Mouse (Mus musculus): ENCODE results near the gene C530025M09Rik. TPM values are rescaled to one million over a fixed set of nuclear protein-coding genes. Genes with fewer than 3 reads are reported as not detected.

Gene C530025M09Rik
- polyA plus RNA-seq (2015; fragmentation: Nextera tagmentation; extraction: Ambion mirVana): not detected in 2 replicates

GRCm38 (mm10) chr2:149830536-149831458, at the start of gene C530025M09Rik:
Gene C530025M09Rik (minus strand): TSS chr2:149831213.
- Histone ChIP-seq H3K36me3 (ENCODE audit: control insufficient read depth, insufficient read depth) (no peaks in the 10 kb centered on the region), H3K27me3 (ENCODE audit: control insufficient read depth, insufficient read depth, low read depth, low read length) (peaks cover 33% of the 10 kb centered on the region), H3K9me3 (replicated peaks; ENCODE audit: control insufficient read depth, low read length) (no peaks in the 10 kb centered on the region), H3K9ac (ENCODE audit: low read depth, low read length) (no peak within 1 kb of the TSS), H3K4me2 (ENCODE audit: low read depth, low read length) (peak within 1 kb of the TSS; percentile 8; the same call in 1 of the 2 replicates), H3K4me3 (ENCODE audit: low read depth, low read length) (peak within 1 kb of the TSS; percentile 5; the same call in 1 of the 2 replicates), H3K4me1 (ENCODE audit: control insufficient read depth, low read depth, low read length) (no peaks in the 10 kb centered on the region), H3K27ac (ENCODE audit: low read length) (no peak within 1 kb of the TSS)
- under 1% methylated on average over 78 of the region's 82 CpGs for whole genome bisulfite sequencing (ENCODE audit: insufficient replicate concordance)
- no peak for ATAC-seq (ENCODE audit: low read depth)

- ATAC-seq (ENCODE audit: low read depth): no peak
- WGBS (ENCODE audit: insufficient replicate concordance): 24% methylated on average over 2 of the region's 2 CpGs
Measured at GRCm38 (mm10) chr2:149877954-149878353, 46.9 kb upstream of the C530025M09Rik start.

GRCm38 (mm10) chr2:149873346-149873745, 42.3 kb upstream of the C530025M09Rik start:
- Histone ChIP-seq H3K27ac (ENCODE audit: low read length) (no peak overlapping the region), H3K27me3 (ENCODE audit: control insufficient read depth, insufficient read depth, low read depth, low read length) (no peaks in the 10 kb centered on the region), H3K4me2 (ENCODE audit: low read depth, low read length) (no peak overlapping the region), H3K4me1 (ENCODE audit: control insufficient read depth, low read depth, low read length) (no peaks in the 10 kb centered on the region), H3K36me3 (ENCODE audit: control insufficient read depth, insufficient read depth) (no peaks in the 10 kb centered on the region), H3K4me3 (ENCODE audit: low read depth, low read length) (no peak overlapping the region), H3K9me3 (replicated peaks; ENCODE audit: control insufficient read depth, low read length) (no peaks in the 10 kb centered on the region), H3K9ac (ENCODE audit: low read depth, low read length) (no peak overlapping the region)
- WGBS (ENCODE audit: insufficient replicate concordance): 55% methylated on average over 3 of the region's 3 CpGs
- ATAC-seq (ENCODE audit: low read depth): no peak

More at GRCm38 (mm10) chr2:149877954-149878353, 46.9 kb upstream of the C530025M09Rik start:
- no peaks in the 10 kb centered on the region for H3K36me3 ChIP-seq (ENCODE audit: control insufficient read depth, insufficient read depth)
- H3K27me3 ChIP-seq (ENCODE audit: control insufficient read depth, insufficient read depth, low read depth, low read length): no peaks in the 10 kb centered on the region
- H3K27ac ChIP-seq (ENCODE audit: low read length): no peak overlapping the region
- no peaks in the 10 kb centered on the region for H3K4me1 ChIP-seq (ENCODE audit: control insufficient read depth, low read depth, low read length)
- H3K9ac ChIP-seq (ENCODE audit: low read depth, low read length): no peak overlapping the region
- no peaks in the 10 kb centered on the region for H3K9me3 ChIP-seq (replicated peaks; ENCODE audit: control insufficient read depth, low read length)
- no peak overlapping the region for H3K4me2 ChIP-seq (ENCODE audit: low read depth, low read length)
- no peak overlapping the region for H3K4me3 ChIP-seq (ENCODE audit: low read depth, low read length)

GRCm38 (mm10) chr2:149872496-149872895, 41.5 kb upstream of the C530025M09Rik start:
- Histone ChIP-seq H3K36me3 (ENCODE audit: control insufficient read depth, insufficient read depth) (no peaks in the 10 kb centered on the region), H3K27me3 (ENCODE audit: control insufficient read depth, insufficient read depth, low read depth, low read length) (no peaks in the 10 kb centered on the region), H3K9ac (ENCODE audit: low read depth, low read length) (no peak overlapping the region), H3K4me3 (ENCODE audit: low read depth, low read length) (no peak overlapping the region), H3K9me3 (replicated peaks; ENCODE audit: control insufficient read depth, low read length) (no peaks in the 10 kb centered on the region), H3K4me2 (ENCODE audit: low read depth, low read length) (no peak overlapping the region), H3K27ac (ENCODE audit: low read length) (no peak overlapping the region), H3K4me1 (ENCODE audit: control insufficient read depth, low read depth, low read length) (no peaks in the 10 kb centered on the region)
- WGBS (ENCODE audit: insufficient replicate concordance): 61% methylated on average over 4 of the region's 4 CpGs
- no peak for ATAC-seq (ENCODE audit: low read depth)

GRCm38 (mm10) chr2:149870496-149870895, 39.5 kb upstream of the C530025M09Rik start:
- Histone ChIP-seq H3K27me3 (ENCODE audit: control insufficient read depth, insufficient read depth, low read depth, low read length) (no peaks in the 10 kb centered on the region), H3K4me2 (ENCODE audit: low read depth, low read length) (no peak overlapping the region), H3K4me1 (ENCODE audit: control insufficient read depth, low read depth, low read length) (no peaks in the 10 kb centered on the region), H3K9me3 (replicated peaks; ENCODE audit: control insufficient read depth, low read length) (no peaks in the 10 kb centered on the region), H3K9ac (ENCODE audit: low read depth, low read length) (no peak overlapping the region), H3K4me3 (ENCODE audit: low read depth, low read length) (no peak overlapping the region), H3K36me3 (ENCODE audit: control insufficient read depth, insufficient read depth) (no peaks in the 10 kb centered on the region), H3K27ac (ENCODE audit: low read length) (no peak overlapping the region)
- WGBS (ENCODE audit: insufficient replicate concordance): 45% methylated on average over 2 of the region's 2 CpGs
- ATAC-seq (ENCODE audit: low read depth): no peak

- H3K27ac ChIP-seq (ENCODE audit: low read length): no peak overlapping the region
- H3K27me3 ChIP-seq (ENCODE audit: control insufficient read depth, insufficient read depth, low read depth, low read length): no peaks in the 10 kb centered on the region
- no peak overlapping the region for H3K9ac ChIP-seq (ENCODE audit: low read depth, low read length)
- H3K4me1 ChIP-seq (ENCODE audit: control insufficient read depth, low read depth, low read length): no peaks in the 10 kb centered on the region
- no peak for ATAC-seq (ENCODE audit: low read depth)
- no peaks in the 10 kb centered on the region for H3K36me3 ChIP-seq (ENCODE audit: control insufficient read depth, insufficient read depth)
- H3K4me2 ChIP-seq (ENCODE audit: low read depth, low read length): no peak overlapping the region
- WGBS (ENCODE audit: insufficient replicate concordance): 56% methylated on average over 5 of the region's 5 CpGs
- H3K9me3 ChIP-seq (replicated peaks; ENCODE audit: control insufficient read depth, low read length): no peaks in the 10 kb centered on the region
- no peak overlapping the region for H3K4me3 ChIP-seq (ENCODE audit: low read depth, low read length)
Measured at GRCm38 (mm10) chr2:149865914-149866435, 35.0 kb upstream of the C530025M09Rik start.

- ATAC-seq (ENCODE audit: low read depth): no peak
- WGBS (ENCODE audit: insufficient replicate concordance): 60% methylated on average over 3 of the region's 3 CpGs
- H3K27me3 ChIP-seq (ENCODE audit: control insufficient read depth, insufficient read depth, low read depth, low read length): no peaks in the 10 kb centered on the region
Measured at GRCm38 (mm10) chr2:149861002-149861401, 30.0 kb upstream of the C530025M09Rik start.

GRCm38 (mm10) chr2:149848778-149849177, 17.8 kb upstream of the C530025M09Rik start:
- ATAC-seq (ENCODE audit: low read depth): no peak
- 38% methylated on average over 4 of the region's 4 CpGs for WGBS (ENCODE audit: insufficient replicate concordance)
- H3K9me3 ChIP-seq (replicated peaks; ENCODE audit: control insufficient read depth, low read length): no peaks in the 10 kb centered on the region

More at GRCm38 (mm10) chr2:149861002-149861401, 30.0 kb upstream of the C530025M09Rik start:
- H3K4me3 ChIP-seq (ENCODE audit: low read depth, low read length): no peak overlapping the region
- no peaks in the 10 kb centered on the region for H3K4me1 ChIP-seq (ENCODE audit: control insufficient read depth, low read depth, low read length)
- H3K9ac ChIP-seq (ENCODE audit: low read depth, low read length): no peak overlapping the region
- H3K36me3 ChIP-seq (ENCODE audit: control insufficient read depth, insufficient read depth): no peaks in the 10 kb centered on the region
- no peaks in the 10 kb centered on the region for H3K9me3 ChIP-seq (replicated peaks; ENCODE audit: control insufficient read depth, low read length)
- H3K27ac ChIP-seq (ENCODE audit: low read length): no peak overlapping the region
- H3K4me2 ChIP-seq (ENCODE audit: low read depth, low read length): no peak overlapping the region

GRCm38 (mm10) chr2:149844575-149844974, 13.6 kb upstream of the C530025M09Rik start:
- Histone ChIP-seq H3K4me3 (ENCODE audit: low read depth, low read length) (no peak overlapping the region), H3K9me3 (replicated peaks; ENCODE audit: control insufficient read depth, low read length) (no peaks in the 10 kb centered on the region), H3K36me3 (ENCODE audit: control insufficient read depth, insufficient read depth) (no peaks in the 10 kb centered on the region), H3K4me2 (ENCODE audit: low read depth, low read length) (no peak overlapping the region), H3K9ac (ENCODE audit: low read depth, low read length) (no peak overlapping the region), H3K27ac (ENCODE audit: low read length) (no peak overlapping the region), H3K4me1 (ENCODE audit: control insufficient read depth, low read depth, low read length) (no peaks in the 10 kb centered on the region), H3K27me3 (ENCODE audit: control insufficient read depth, insufficient read depth, low read depth, low read length) (no peaks in the 10 kb centered on the region)
- WGBS (ENCODE audit: insufficient replicate concordance): 47% methylated on average over 2 of the region's 2 CpGs
- no peak for ATAC-seq (ENCODE audit: low read depth)

More at GRCm38 (mm10) chr2:149848778-149849177, 17.8 kb upstream of the C530025M09Rik start:
- H3K27me3 ChIP-seq (ENCODE audit: control insufficient read depth, insufficient read depth, low read depth, low read length): no peaks in the 10 kb centered on the region
- no peaks in the 10 kb centered on the region for H3K4me1 ChIP-seq (ENCODE audit: control insufficient read depth, low read depth, low read length)
- no peak overlapping the region for H3K9ac ChIP-seq (ENCODE audit: low read depth, low read length)
- H3K27ac ChIP-seq (ENCODE audit: low read length): no peak overlapping the region
- H3K36me3 ChIP-seq (ENCODE audit: control insufficient read depth, insufficient read depth): no peaks in the 10 kb centered on the region
- no peak overlapping the region for H3K4me2 ChIP-seq (ENCODE audit: low read depth, low read length)
- no peak overlapping the region for H3K4me3 ChIP-seq (ENCODE audit: low read depth, low read length)
